Mouse (Mus musculus): ENCODE results near the gene Gm7951.
"Not testable (repeated sequence)": the region's sequence is repeated elsewhere in the genome, so short reads cannot be mapped to it uniquely, and the experiment has no call there.

Gm7951 gene

GRCm38 (mm10) chr14:42117269-42117668 is at the start of gene Gm7951:
TSS of gene Gm7951 (minus strand) at chr14:42117369.
- not testable (repeated sequence) for DNase-seq

GRCm38 (mm10) chr14:42162522-42162921 is 45.4 kb upstream of the Gm7951 start, which contains the start of gene Gm17027:
TSS of gene Gm17027 (minus strand) at chr14:42162622.
- DNase-seq: not testable (repeated sequence)

GRCm38 (mm10) chr14:42134571-42134970 is 17.4 kb upstream of the Gm7951 start:
- DNase-seq: peak; percentile 2

DNA sequence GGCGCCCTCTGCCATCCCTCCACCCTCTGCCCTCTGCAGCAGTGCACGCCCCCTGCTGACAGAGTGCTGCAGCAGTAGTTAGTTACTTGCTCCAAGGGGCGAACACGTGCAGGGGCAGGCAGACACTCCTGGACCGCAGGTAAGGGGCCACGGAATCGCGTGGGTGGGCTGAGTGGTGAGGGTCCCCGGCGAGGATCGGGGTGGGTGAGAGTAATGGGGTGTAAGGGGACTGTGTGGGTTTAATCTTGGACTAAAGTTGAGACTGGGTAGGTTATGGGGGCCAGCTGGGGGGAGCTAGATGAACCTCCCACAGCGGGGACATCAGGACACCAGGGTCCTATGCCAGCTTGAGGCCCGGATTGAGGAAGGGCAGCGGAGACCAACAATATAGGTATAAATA is 16.6 kb upstream of the Gm7951 start:
- not testable (repeated sequence) for DNase-seq

Measured in right cerebral cortex, postnatal 25 days (tissue).